Mouse (Mus musculus) ES-CJ7 (cell line): Measurements from ENCODE around the gene Zfp575.
A peak's percentile ranks its signal among the peaks of the same experiment; 100 is the strongest.

Source experiments
- DNase-seq: peaks from one replicate; pipeline ENCODE4 v3.0.0; 2011; ENCODE audit warnings: low read depth, low spot score

Zfp575 gene

DNA sequence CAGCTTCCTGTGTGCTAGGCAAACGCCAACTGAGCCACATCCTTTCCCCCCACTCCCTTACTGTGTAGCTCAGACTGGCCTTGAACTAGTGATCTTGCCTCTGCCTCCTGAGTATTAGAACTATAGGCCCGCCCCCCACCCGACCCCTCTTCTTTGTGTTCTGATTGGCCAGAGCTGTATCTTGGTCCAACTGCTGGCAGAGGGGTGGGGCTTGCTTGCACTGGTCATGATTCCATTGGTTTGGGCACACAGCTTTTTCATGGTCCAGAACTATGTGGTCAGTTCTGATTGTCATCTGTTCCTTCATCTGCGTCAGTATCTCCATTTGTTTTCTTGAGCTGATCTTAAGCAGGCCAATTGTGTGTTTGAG is 23.6 kb downstream of the Zfp575 start:
- DNase-seq: peak; percentile 34

DNA sequence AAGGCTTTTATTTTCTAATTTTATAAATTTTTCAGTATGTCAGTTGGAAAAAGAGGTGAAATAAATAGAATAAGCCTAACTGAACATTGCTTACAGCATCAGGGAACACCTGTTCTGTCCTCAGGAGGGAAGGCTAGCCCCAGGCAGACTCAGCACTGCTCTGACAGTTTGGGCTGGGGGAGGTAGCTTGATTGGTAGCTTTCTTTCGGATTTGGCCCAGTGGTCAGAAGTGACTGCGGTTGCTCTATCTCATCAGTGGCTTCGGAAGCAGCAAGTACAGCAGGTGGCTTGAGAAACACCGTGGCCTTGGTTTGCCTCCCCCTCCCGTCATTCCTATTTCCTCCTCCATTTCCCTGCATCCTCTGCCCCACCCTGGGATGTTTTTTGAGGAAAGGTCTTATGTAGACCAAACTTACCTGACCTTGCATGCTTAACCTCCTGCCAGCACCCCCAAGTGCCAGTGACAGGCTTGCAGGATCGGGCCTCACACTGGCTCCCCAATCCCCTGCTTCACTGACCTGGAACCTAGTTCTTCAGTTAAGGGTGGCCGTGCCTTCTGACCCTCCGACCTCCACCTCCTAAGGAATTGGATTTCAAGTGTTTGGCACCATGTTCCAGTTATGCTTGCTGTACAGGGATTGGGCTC is 24.1 kb downstream of the Zfp575 start:
- DNase-seq: no peak

DNA sequence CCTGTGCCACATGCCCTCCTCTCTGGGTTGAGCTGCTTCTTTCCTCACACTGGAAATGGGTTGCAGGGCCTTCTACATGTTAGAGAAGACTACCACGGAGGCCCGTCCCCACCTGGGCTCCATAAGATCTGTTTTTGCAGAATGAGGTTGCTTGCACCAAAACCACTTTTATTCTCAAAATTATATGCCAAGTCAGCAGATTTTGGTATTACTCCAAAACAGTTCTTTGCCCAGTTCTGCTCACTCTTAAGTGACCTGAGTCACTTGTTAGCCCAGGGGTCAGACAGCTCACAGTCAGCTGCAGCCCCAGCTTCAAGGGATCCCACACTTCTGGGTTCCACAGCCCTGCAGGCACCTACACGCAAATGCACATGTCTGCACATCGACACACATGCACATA is 26.0 kb downstream of the Zfp575 start:
- DNase-seq: no peak

DNA sequence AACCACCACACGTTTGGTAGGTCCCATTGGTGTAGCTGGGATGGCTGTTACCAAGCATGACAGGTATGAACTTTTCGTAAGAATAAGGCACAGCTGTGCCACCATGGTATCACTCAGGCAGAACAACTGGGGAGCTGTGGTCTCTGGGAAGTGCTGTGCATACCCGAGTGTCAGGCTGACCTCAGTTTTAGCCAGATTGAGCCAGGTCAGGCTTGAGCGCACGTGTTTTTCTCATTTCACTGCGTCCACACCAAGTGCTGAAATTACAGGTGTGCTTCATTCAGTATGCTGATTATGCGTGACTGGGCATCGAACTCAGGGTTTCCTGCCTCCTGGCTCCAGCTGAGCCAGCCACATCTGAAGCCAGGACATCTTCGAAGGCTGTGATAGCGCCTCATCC is 31.7 kb downstream of the Zfp575 start:
- no peak for DNase-seq

DNA sequence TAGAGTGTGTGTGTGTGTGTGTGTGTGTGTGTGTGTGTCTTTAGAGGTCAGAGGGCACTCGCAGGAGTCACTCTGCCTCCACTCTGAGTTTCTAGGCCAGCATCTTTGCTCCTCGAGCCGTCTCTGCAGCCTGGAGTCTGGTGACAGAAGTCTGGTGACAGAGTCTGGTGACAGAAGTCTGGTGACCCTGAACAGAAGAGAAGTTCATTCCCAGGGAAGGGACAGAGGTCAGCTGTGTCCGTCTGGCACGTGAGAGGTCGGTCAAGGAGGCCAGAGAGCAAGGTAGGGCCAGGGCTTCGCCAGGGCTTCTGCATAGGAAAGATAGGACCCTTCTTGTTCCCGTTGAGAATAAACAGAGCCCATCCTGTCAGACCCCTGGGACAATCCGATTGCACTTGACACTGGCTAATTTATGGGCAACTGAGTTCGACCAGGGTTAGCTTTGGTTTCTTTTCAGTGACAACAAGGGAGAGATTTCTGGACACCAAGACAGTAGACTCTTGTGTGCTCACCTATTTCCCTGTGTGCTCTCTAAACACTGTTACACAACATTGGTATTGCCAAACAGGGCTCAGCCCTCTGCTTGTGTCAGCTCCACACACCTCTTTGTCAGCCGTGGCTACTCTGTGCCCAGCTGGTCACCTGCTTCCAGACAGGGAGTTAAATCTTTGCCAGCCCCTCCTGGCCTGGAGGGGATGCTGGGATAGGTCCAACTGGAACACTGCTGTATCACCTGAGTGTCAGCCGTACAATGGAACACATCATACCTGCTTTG is 35.3 kb downstream of the Zfp575 start:
- DNase-seq: no peak

DNA sequence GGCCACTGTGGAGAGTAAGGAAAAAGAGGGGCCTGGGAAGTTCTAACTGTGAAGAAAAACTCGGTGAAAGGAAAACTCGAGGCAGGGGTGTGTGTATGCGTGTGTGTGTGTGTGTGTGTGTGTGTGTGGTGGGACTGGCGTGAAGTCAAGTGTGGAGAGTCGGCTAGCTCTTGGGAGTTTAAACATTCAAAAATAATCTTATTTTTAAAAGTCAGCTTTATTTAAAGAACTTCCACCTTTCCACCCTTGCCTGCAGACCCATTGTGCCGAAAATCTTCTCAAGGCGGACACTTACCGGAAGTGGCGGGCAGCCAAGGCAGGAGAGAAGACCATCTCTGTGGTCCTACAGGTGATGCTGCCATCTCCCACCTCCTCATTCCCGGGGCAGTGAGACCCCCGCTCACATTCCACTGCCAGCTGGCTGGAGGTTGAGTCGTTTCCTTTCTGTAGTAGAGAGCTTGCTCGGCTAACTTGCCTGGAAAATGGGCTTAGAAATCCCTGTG is 39.9 kb downstream of the Zfp575 start:
- no peak for DNase-seq

DNA sequence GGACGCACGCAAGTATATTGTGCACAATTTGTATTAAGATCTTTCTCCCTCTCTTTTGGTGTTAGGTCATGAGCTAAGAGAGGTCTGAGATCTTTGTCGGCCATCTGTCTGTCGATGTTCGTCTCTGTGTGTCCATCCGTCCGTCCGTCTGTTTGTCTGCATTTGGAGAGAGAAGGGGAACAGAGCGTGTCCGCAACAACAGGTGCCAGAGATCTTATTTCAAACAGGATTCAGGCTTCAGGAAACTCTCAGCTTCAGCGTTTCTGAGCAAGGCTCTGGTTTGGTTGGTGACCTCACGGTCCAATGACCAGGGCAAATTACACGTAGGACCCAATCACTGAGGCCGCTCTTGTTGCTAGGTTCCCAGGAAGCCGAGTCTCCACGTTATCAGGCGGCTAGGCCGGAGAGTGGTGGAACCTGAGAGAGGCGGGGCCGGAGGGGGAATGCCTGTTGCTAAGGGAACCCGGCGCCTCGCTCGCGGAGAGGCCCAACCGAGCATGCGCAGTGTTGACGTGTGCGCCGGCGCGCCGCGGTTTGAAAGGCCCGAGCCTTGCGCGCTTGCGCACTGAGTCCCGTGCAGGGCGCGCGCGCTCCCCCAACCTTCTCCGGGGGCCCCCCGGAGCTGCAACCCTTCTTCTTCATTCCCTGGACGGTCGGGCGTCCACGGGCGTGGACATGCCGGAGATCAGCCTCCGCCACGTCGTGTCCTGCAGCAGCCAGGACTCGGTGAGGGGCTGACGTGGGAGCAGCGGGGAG is 40.6 kb downstream of the Zfp575 start:
- peak; percentile 99 for DNase-seq

DNA sequence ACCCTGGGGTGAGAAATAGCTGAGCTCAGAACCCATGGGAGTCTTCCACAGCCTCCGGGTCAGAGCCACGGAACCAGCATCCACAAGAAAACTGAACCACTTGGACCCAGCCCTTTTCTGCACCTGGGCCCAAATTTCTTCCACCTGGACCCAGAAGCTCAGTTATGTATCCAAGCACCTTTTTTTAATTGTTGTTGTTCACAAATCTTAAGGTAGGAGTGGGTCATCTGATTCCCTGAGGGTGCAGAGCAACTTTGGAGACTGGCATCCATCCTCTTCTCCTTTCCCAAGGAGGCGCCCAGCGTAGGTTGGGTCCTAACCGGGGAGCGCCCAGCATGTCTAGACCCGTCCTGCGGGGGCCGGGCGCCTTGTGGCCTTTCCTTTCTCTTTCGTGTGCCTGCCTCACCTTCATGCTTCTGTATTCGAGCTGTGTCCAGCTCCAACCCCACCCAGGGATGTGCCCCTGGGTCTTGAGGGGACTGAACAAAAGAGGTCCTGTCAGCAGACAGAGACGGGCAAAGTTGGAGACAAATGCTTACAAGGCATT is 41.3 kb downstream of the Zfp575 start, which contains the start of the genes Pinlyp and Xrcc1:
Pinlyp (minus strand) TSS at position 51 of the 547 bp plus-strand sequence.
Xrcc1 (plus strand) TSS at position 222 of the 547 bp plus-strand sequence.
- no peak for DNase-seq

DNA sequence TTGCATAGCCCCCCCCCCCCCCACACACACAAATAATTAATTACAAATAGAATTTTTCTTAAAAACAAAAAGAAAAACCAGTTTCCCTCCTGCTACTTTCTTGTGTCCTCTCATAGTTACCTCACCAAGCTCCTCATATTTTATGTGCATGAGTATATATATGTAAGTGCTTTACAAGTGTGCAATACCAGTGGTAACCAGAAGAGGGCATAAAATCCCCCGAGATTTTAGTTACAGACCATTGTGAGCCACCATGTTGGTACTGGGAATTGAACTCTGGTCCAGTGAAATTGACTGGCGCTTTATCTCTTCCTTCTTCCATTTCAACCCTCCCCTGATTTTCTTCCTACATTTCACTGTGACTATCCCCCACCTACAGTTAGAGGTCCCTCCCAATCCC is 42.9 kb downstream of the Zfp575 start:
- DNase-seq: peak; percentile 83

DNA sequence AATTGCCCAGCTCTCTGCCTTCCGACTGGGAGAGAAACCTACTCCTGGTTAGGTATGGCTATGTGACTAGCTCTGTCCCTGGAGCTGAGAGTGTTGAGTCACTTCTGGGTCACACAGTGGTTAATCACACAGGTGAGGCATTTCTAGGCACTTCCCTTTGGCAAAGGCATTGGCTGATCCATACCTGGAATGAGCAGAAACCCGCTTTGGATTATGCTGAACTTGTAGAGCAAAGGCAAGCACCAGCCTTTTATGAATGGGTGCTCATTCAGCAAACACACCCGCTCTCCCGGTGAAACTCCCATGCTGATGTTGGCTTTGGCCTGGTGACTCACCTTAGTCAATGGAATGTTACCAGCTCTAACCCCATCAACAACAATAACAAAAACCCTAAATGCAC is 47.8 kb downstream of the Zfp575 start:
- no peak for DNase-seq

DNA sequence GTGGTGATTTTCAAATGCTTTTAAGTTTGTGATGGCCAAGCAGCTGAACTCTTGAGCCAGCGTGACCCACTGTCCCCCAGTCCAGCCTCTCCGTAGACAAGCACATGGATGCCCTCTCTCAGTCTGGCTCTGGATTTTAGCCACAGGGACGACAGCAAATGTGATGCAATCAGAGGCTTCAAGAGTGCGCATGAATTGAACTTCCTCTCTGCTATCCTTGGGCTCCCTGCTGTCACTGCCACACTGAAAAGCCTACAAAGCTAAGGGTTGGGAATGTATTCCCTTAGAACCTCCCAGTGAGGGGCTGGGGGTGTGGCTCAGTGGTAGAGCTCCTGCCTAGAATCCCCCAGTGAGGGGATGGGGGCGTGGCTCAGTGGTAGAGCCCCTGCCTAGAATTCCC is 48.7 kb downstream of the Zfp575 start:
- peak; percentile 65 for DNase-seq

DNA sequence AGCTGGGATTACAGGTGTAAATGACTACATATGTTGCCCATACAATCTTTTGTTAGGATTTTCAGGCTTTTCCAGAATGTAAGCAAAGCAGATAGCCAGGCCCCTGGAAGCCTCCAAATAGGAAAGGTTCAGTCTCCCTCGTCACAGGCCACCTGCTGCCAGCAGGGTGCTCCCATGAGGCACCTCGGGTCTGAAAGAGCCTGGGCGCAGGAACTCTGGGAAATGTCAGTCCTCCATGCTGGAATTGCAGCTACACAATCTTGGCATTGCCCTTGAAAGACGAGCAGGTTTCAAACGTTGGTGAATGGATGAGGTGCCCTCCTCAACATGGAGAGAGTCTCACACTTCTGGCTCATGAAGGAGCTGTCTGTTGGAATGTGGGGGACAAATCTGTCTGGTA is 49.3 kb downstream of the Zfp575 start:
- no peak for DNase-seq

DNA sequence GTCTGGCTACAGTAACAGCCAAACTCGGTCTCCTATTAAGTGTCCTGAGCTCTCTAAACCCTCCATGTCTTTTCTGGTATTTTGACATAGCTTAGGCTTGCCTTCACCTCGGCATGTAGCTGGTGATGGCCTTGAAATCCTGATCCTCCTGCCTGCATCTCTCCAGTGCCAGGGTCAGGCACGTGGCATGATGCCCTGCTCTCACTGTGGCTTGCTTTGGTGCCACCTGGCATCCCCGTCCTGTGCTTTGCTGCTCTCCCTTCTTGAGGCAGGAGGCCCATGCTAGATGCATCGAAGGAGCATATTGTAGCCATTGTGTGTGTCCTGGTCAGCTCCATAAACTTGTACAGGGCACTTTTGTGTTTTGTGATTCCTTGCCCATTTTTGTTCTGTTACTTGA is 49.9 kb downstream of the Zfp575 start:
- DNase-seq: no peak

DNA sequence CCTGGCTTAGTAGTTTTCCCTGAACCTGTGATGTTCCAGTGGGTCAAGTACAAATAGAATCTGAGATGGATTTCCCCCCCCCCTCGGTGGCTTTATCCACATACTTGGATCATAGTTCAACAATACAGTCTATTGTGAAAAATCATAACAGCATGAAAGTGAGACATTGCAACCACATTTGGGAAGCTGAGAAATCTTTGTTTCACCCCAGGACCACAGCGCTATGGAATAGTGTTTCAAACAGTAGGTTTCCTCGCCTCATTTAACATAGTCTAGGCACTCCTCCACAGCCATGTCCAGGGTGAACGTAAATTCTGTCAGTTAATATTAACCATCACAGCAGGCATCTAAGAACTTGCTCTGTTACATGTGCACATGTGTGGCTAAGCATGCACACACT is 50.4 kb downstream of the Zfp575 start:
- no peak for DNase-seq

DNA sequence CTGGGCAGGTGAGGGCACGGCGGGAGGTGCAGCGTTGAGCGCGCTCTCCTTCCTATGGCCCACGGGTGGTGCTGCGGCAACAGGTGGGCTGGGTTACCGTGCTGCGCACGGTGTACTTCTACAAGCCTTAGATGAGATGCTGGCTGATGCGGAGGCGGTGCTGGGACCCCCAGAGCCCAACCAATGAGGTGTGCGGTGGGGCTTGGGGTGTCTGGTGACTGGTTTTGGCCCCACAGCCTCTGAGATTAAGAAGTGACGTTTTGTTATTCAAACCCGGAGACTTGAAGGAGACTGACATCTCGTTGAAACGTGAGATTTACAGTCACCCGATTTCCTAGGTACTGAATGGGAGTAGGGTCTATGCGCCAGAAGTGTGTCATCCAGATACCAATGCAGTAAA is 53.1 kb downstream of the Zfp575 start:
- DNase-seq: peak; percentile 79
